Mouse (Mus musculus) fat pad, adult 2 months (tissue): Measurements from ENCODE around the gene Noto.

Experiments used
- DNase-seq: peaks from one replicate; pipeline ENCODE4 v3.0.0-alpha.2; 2011; ENCODE audit warnings: low read depth, low spot score; ENCODE audit errors: extremely low read depth

Noto gene

GRCm38 (mm10) chr6:85423836-85424379, at the start of gene Noto:
TSS of gene Noto (plus strand) at chr6:85423886.
- no peak for DNase-seq

DNA sequence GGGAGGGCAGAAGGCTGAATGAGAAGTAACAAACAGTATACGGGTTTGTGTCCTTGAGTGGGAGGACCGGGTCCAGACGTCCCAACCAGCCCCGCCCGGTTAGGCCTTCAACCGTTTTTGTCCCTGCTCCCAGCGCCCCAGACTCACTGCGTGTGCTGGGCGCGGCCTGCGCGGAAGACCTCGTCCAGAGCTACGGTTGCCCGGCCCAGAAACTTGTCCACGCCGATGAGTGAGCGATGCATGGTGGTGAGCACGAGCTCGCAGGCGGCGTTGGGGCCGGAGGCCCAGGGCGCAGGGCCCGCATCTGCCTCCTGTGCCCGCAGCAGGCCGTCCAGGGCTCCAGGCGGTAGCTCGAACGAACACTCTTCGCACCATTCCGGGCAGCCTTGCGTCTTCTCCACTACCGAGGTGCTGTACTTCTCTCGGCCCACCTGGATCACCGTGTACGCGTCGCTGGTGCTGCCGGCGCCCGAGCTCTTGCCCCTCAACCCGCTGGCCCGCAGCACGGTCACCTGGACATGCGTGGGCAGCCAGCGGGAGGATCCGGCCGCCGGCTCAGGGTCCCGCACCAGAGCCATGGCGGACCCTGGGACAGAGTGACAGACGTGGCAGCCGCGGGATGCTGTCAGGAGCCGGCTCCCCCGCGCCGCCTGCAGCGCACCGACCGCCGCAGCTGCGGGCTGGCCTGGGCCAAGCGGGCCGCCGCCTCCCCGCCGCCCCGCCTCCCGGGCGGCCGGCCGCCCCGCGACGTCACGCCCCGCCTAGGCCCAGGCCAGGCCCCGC, 49.5 kb upstream of the Noto start, which contains the start of gene Rab11fip5:
TSS of gene Rab11fip5 (minus strand) at position 684 of the 783 bp plus-strand sequence.
- DNase-seq, result no peak

DNA sequence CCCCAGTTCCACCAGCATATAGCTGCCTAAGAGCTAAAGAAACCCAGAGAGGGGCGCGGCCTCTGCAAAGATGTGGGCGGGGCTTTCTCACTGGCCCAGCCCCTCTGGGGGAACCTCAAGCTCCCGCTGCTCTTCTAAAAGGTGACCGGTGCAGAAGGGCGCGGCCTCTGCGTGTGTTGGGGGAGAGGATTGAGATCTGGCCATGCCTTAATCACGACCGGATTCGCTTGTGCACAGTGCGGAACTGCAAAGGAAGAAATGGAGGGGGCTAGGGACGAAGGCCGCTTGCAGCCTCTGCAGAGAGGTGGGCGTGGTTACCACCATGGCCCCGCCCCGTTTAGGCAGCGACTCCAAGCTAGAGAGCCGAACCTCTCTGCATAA, 49.0 kb upstream of the Noto start:
- DNase-seq, result no peak

DNA sequence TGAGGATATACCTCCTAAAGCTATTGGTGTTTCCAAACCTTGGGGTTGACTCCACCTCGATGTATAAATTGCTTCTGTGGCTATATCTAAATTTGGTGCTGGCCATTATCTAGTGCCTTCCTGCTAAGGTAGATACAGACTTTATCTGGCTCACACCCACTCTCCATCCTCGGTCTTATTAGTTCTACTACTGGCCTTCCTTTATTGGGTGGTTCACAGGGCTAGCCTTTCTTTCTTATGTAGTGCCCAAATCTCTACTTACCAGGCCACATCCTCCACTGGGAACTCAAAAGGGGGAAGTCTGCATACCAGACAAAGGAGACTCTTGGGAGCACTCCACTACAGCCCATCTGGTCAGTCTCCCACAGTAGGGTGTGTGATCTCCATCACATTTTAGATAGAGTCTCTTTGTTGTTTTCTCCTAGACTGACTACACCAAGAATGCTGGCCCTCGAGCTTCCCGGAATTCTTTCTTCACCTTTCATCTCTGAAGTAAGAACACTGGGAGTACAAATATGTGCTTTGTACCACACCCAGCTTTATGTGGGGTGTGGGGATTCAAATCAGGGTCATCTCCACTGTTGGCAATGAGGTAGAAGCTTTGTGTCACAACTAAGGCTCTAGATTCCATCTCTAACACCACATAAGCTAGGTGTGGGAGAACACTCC, 46.5 kb upstream of the Noto start:
- DNase-seq, result no peak

GRCm38 (mm10) chr6:85377876-85378275, 45.8 kb upstream of the Noto start:
- DNase-seq, result no peak

- no peak for DNase-seq
Observed at GRCm38 (mm10) chr6:85378629-85379028, 45.1 kb upstream of the Noto start.

DNA sequence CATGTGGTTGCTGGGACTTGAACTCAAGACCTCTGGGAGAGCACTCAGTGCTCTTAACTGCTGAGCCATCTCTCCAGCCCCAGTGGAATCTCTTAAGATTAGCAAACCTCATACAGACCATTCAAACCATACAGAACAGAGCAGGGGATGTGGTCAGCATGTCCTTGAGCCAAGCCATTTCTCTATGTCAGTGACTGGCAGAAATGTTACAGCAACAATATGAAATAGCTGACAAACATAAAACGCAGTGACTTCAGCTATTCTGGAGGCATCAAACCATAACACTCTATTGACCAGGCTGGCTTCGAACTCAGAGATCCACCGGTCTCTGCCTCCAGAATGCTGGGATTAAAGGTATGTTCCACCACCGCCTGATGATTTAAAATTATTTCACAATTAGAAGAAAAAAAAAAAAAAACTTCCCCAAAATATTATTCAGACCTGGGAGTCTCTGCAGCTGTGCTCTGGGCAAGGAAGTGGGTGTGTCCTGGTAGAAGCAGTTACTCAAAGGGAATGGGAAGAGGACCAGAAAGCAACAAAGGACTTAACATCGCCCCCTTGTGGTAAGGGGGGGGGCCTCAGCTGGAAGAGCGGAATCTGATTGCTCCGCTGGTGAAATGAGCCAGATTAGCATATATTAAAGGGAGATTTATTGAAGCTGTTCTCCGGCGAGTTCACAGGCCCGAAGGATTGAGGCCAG, 43.3 kb upstream of the Noto start:
- DNase-seq, result peak; percentile 28

GRCm38 (mm10) chr6:85380901-85381647, 42.6 kb upstream of the Noto start:
- DNase-seq, result no peak

- no peak for DNase-seq
Observed at GRCm38 (mm10) chr6:85381648-85382020, 42.1 kb upstream of the Noto start.

DNA sequence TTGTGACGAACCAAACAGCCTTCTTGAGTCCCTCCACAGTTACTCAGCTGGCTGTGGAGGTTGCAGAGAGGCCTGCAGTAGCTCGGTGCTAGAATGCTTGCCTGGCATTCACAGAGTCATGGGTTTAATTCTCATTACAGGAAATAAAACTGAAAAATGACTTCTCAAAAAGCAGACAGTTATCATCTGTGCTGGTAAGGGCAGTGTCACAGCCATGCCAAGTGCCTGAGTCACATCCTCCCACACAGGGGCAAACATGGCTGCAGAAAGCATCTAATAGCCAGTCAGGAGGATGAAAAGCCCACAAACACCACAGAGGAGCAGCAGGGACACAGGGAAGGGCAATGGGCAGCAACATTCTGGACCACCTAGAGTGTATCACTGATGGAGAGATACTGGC, 40.9 kb upstream of the Noto start:
- no peak for DNase-seq

DNA sequence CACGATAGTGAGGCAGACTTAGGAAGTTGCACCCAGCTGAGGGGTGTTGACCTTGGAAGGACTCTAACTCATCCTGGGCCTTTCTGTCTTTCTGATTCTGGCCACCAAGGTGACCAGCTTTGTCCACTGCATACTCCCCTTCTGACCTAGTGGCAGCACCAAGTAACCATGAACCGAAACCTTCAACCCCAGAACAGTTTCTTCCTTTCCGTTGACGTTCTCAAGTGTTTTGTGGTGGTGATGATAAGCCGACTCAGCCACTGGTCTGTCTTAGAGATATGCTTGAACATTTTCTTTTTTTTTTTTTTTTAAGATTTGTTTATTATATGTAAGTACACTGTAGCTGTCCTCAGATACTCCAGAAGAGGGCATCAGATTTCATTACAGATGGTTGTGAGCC, 35.1 kb upstream of the Noto start:
- DNase-seq, result no peak

- no peak for DNase-seq
Observed at GRCm38 (mm10) chr6:85391803-85392202, 31.9 kb upstream of the Noto start.

- no peak for DNase-seq
Observed at GRCm38 (mm10) chr6:85395360-85395759, 28.3 kb upstream of the Noto start.

DNA sequence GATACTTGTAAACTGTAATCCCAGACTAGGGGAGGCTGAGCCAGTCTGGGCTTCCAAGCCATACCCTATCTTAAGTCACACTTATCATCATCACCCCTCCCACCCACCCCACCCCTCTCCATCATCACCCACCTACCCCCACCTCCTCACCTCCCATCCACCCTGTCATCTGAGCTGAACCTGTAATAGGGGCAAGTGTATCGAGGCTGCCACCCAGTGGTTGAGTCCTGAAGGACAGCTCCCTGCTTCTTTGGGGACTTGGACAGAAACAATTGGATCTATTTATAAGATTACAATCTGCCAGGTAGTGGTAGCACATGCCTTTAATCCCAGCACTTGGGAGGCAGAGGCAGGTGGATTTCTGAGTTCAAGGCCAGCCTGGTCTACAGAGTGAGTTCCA, 26.5 kb upstream of the Noto start:
- DNase-seq, result no peak

DNA sequence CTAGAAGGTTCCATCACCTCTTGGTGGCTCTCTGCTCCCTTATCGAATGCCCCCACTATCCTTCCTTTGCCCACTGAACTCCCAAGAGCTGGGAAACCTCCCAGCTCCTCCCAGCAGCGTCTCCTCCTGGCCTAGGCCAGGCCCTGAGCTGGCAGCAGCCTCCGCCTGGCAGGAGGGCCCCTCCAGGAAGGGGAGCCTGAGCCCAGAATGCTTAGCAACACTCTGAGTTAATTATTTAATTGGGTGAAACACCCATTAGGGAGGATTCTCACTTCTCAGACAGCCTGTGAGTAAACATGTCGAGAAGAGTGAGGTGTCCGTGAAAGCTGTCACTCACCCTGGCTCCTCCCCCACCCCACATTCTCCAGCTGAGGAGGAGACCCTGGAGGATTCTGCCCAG, 24.0 kb upstream of the Noto start:
- no peak for DNase-seq

DNA sequence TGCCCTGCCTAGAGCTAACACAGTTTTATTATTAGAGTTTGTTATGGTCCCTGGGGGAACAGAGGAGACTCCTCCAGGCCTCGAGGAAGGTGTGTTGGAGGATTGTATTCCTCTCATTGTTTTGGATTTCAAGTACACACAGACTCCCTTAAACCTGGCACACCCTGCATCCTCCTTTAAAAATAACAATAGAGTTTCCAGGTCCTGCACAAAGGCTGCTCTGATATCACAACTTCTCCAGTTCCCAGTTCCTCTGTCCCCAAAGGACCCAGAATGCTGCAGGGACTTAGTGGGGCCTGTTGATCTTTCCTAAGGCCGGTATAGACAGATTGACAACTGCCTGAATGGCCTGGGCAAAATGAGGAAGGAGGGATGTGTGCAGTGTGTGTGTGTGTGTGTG, 21.1 kb upstream of the Noto start:
- DNase-seq, result no peak

DNA sequence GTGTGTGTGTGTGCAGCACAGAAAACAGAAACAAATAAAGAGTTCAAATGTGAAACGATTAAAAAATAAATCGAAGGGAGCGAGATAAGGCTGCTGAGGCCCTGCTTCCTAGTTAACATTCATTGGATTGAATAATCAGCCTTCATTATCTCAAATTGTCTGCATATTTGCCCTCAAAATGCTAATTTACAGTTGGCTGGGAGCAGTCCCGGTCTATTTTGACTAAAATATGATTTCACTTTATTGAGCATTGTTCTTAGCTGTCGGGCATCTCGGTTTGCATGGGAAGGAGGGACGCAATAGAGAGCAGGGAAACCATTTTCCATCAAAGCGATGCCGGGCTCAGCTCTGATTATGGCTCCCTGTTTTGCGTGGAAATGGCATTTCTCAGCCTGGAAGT, 20.6 kb upstream of the Noto start:
- no peak for DNase-seq

- no peak for DNase-seq
Observed at GRCm38 (mm10) chr6:85409003-85409402, 14.7 kb upstream of the Noto start.

DNA sequence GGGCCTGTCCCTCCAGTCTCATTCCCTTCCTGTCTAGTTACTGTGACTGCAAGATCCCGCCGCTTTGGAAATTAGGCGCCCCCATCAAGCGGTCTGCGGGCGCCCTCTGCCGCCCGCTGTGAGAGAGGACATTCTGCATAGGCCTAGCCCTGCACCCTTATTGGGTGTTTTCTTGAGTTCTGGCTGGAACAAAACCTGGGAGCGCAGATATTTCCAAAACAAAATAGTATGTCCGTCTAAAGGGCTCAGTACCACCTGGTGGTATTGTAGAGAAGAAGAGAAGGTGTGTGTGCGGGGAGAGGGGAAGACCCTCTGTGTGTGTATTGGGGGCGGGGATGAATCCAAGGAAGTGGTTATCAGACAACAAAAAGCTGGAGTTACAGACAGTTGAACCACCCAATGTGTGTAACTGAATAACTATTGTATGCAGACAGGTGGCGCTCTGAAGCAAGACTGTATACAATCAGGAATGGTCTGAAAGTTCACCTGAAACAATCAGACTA, 12.9 kb upstream of the Noto start:
- DNase-seq, result no peak

DNA sequence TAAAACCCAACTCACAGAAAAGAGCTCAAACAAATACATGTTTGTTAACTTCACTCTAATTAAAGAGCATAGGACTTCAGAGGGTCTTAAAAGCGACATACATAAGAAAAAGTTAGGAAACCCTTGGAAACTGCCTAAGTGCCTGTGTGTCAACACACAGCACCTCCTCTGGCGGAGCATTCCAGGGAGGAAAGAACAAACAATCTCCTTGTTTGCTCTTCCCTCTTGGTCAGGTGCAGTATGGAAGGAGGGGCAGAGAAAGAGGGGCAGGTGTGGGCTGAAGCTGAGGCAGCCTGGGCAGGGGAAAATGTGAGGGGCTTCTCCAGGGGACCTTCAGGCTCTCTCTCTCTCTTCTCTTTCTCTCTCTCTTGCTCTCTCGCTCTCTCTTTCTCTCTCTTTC, 7.9 kb upstream of the Noto start:
- no peak for DNase-seq

DNA sequence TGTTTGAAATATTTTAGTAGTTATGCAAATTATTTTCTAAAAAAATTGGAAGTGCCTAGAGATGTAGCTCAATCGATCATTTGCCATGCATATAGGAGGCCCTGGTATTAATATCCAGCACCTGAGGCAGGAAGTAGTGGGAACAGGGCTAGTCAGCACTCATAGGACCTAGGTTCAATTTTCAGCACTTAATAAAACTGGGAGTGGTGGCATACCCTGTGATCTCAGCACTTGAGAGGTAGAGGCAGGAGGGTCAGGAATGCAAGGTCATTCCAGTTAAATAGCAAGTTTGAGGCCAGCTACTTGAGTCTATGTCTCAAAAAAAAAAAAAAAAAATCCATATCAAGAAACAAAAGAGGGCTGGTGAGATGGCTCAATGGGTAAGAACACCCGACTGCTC, 4.5 kb upstream of the Noto start:
- no peak for DNase-seq
